Mouse (Mus musculus): ENCODE results near the gene Ppp6r2. TPM values are rescaled to one million over a fixed set of nuclear protein-coding genes. Genes with fewer than 3 reads are reported as not detected.

Ppp6r2 gene
- polyA plus RNA-seq, 1 experiment from 2014 or later, result 88.6 TPM

- under 1% methylated on average over 37 of the region's 37 CpGs for WGBS
- Histone ChIP-seq H3K4me2 (ENCODE audit: low read length) (peak within 1 kb of the TSS; percentile 86), H3K9me3 (ENCODE audit: control insufficient read depth, low read length) (no peaks in the 10 kb centered on the region), H3K4me1 (ENCODE audit: control insufficient read depth, insufficient read depth, low read length) (peaks cover 21% of the 10 kb centered on the region), H3K27me3 (ENCODE audit: control insufficient read depth, insufficient read depth, low read length) (no peaks in the 10 kb centered on the region), H3K36me3 (ENCODE audit: control insufficient read depth, insufficient read depth, low read length) (no peaks in the 10 kb centered on the region), H3K4me3 (replicated peaks; ENCODE audit: low read depth, low read length) (peak within 1 kb of the TSS; percentile 95), H3K9ac (replicated peaks; ENCODE audit: low read length) (peak within 1 kb of the TSS; percentile 84), H3K27ac (replicated peaks; ENCODE audit: low read depth, low read length) (peak within 1 kb of the TSS; percentile 72)
- ATAC-seq (ENCODE audit: low FRiP score, low TSS enrichment) (peak; percentile 100), DNase-seq (peak; percentile 98)
These were observed 103.9 kb downstream of the Ppp6r2 start, which contains the start of gene Sbf1 for GRCm38 (mm10) chr15:89315190-89315731. Sbf1 (minus strand) TSS chr15:89315311.

- no peak overlapping the region for H3K9ac ChIP-seq (replicated peaks; ENCODE audit: low read length)
- peaks cover 19% of the 10 kb centered on the region for H3K4me1 ChIP-seq (ENCODE audit: control insufficient read depth, insufficient read depth, low read length)
- H3K4me3 ChIP-seq (replicated peaks; ENCODE audit: low read depth, low read length), result no peak overlapping the region
- no peaks in the 10 kb centered on the region for H3K36me3 ChIP-seq (ENCODE audit: control insufficient read depth, insufficient read depth, low read length)
- H3K27ac ChIP-seq (replicated peaks; ENCODE audit: low read depth, low read length), result no peak overlapping the region
- 62% methylated on average over 11 of the region's 11 CpGs for WGBS
- ATAC-seq (ENCODE audit: low FRiP score, low TSS enrichment) (no peak), DNase-seq (no peak)
- H3K4me2 ChIP-seq (ENCODE audit: low read length), result no peak overlapping the region
- H3K27me3 ChIP-seq (ENCODE audit: control insufficient read depth, insufficient read depth, low read length), result no peaks in the 10 kb centered on the region
- no peaks in the 10 kb centered on the region for H3K9me3 ChIP-seq (ENCODE audit: control insufficient read depth, low read length)
These were observed 104.8 kb downstream of the Ppp6r2 start for GRCm38 (mm10) chr15:89316146-89316545.

GRCm38 (mm10) chr15:89321264-89321663 lies 109.9 kb downstream of the Ppp6r2 start:
- WGBS, result 80% methylated on average over 8 of the region's 8 CpGs
- no peak for DNase-seq
- Histone ChIP-seq H3K4me2 (ENCODE audit: low read length) (no peak overlapping the region), H3K4me3 (replicated peaks; ENCODE audit: low read depth, low read length) (no peak overlapping the region), H3K36me3 (ENCODE audit: control insufficient read depth, insufficient read depth, low read length) (no peaks in the 10 kb centered on the region), H3K9me3 (ENCODE audit: control insufficient read depth, low read length) (no peaks in the 10 kb centered on the region), H3K4me1 (ENCODE audit: control insufficient read depth, insufficient read depth, low read length) (no peaks in the 10 kb centered on the region), H3K27me3 (ENCODE audit: control insufficient read depth, insufficient read depth, low read length) (no peaks in the 10 kb centered on the region), H3K27ac (replicated peaks; ENCODE audit: low read depth, low read length) (no peak overlapping the region), H3K9ac (replicated peaks; ENCODE audit: low read length) (no peak overlapping the region)
- no peak for ATAC-seq (ENCODE audit: low FRiP score, low TSS enrichment)

GRCm38 (mm10) chr15:89322670-89323522 lies 111.5 kb downstream of the Ppp6r2 start, which contains the start of gene Adm2:
Adm2 (plus strand) TSS chr15:89322720.
- Histone ChIP-seq H3K4me3 (replicated peaks; ENCODE audit: low read depth, low read length) (no peak within 1 kb of the TSS), H3K4me1 (ENCODE audit: control insufficient read depth, insufficient read depth, low read length) (no peaks in the 10 kb centered on the region), H3K9me3 (ENCODE audit: control insufficient read depth, low read length) (no peaks in the 10 kb centered on the region), H3K9ac (replicated peaks; ENCODE audit: low read length) (no peak within 1 kb of the TSS), H3K27me3 (ENCODE audit: control insufficient read depth, insufficient read depth, low read length) (no peaks in the 10 kb centered on the region), H3K36me3 (ENCODE audit: control insufficient read depth, insufficient read depth, low read length) (no peaks in the 10 kb centered on the region), H3K27ac (replicated peaks; ENCODE audit: low read depth, low read length) (no peak within 1 kb of the TSS), H3K4me2 (ENCODE audit: low read length) (peak within 1 kb of the TSS; percentile 23; the same call in 1 of the 2 replicates)
- 7% methylated on average over 26 of the region's 26 CpGs for WGBS
- no peak for ATAC-seq (ENCODE audit: low FRiP score, low TSS enrichment)
- no peak for DNase-seq

GRCm38 (mm10) chr15:89323656-89324055 lies 112.3 kb downstream of the Ppp6r2 start:
- Histone ChIP-seq H3K4me2 (ENCODE audit: low read length) (no peak overlapping the region), H3K9ac (replicated peaks; ENCODE audit: low read length) (no peak overlapping the region), H3K4me3 (replicated peaks; ENCODE audit: low read depth, low read length) (no peak overlapping the region), H3K27ac (replicated peaks; ENCODE audit: low read depth, low read length) (no peak overlapping the region), H3K27me3 (ENCODE audit: control insufficient read depth, insufficient read depth, low read length) (no peaks in the 10 kb centered on the region), H3K9me3 (ENCODE audit: control insufficient read depth, low read length) (no peaks in the 10 kb centered on the region), H3K4me1 (ENCODE audit: control insufficient read depth, insufficient read depth, low read length) (no peaks in the 10 kb centered on the region), H3K36me3 (ENCODE audit: control insufficient read depth, insufficient read depth, low read length) (no peaks in the 10 kb centered on the region)
- ATAC-seq (ENCODE audit: low FRiP score, low TSS enrichment) (no peak), DNase-seq (no peak)
- 89% methylated on average over 4 of the region's 4 CpGs for WGBS

GRCm38 (mm10) chr15:89326441-89326840 lies 115.1 kb downstream of the Ppp6r2 start:
- Histone ChIP-seq H3K27me3 (ENCODE audit: control insufficient read depth, insufficient read depth, low read length) (no peaks in the 10 kb centered on the region), H3K9me3 (ENCODE audit: control insufficient read depth, low read length) (no peaks in the 10 kb centered on the region), H3K4me2 (ENCODE audit: low read length) (no peak overlapping the region), H3K4me3 (replicated peaks; ENCODE audit: low read depth, low read length) (no peak overlapping the region), H3K27ac (replicated peaks; ENCODE audit: low read depth, low read length) (no peak overlapping the region), H3K36me3 (ENCODE audit: control insufficient read depth, insufficient read depth, low read length) (no peaks in the 10 kb centered on the region), H3K9ac (replicated peaks; ENCODE audit: low read length) (no peak overlapping the region), H3K4me1 (ENCODE audit: control insufficient read depth, insufficient read depth, low read length) (no peaks in the 10 kb centered on the region)
- 66% methylated on average over 5 of the region's 5 CpGs for WGBS
- no peak for ATAC-seq (ENCODE audit: low FRiP score, low TSS enrichment)
- no peak for DNase-seq

- no peaks in the 10 kb centered on the region for H3K27me3 ChIP-seq (ENCODE audit: control insufficient read depth, insufficient read depth, low read length)
- H3K27ac ChIP-seq (replicated peaks; ENCODE audit: low read depth, low read length), result no peak within 1 kb of the TSS
- ATAC-seq (ENCODE audit: low FRiP score, low TSS enrichment) (no peak), DNase-seq (no peak)
- no peak within 1 kb of the TSS for H3K4me2 ChIP-seq (ENCODE audit: low read length)
- H3K36me3 ChIP-seq (ENCODE audit: control insufficient read depth, insufficient read depth, low read length), result no peaks in the 10 kb centered on the region
- no peak within 1 kb of the TSS for H3K9ac ChIP-seq (replicated peaks; ENCODE audit: low read length)
- H3K4me3 ChIP-seq (replicated peaks; ENCODE audit: low read depth, low read length), result no peak within 1 kb of the TSS
- H3K9me3 ChIP-seq (ENCODE audit: control insufficient read depth, low read length), result no peaks in the 10 kb centered on the region
- WGBS, result 90% methylated on average over 7 of the region's 7 CpGs
- H3K4me1 ChIP-seq (ENCODE audit: control insufficient read depth, insufficient read depth, low read length), result no peaks in the 10 kb centered on the region
These were observed 122.9 kb downstream of the Ppp6r2 start, which contains the start of gene Miox for GRCm38 (mm10) chr15:89334271-89334670. Miox (plus strand) TSS chr15:89334398.

GRCm38 (mm10) chr15:89334774-89335537 lies 123.6 kb downstream of the Ppp6r2 start:
- Histone ChIP-seq H3K9me3 (ENCODE audit: control insufficient read depth, low read length) (no peaks in the 10 kb centered on the region), H3K27ac (replicated peaks; ENCODE audit: low read depth, low read length) (no peak overlapping the region), H3K4me1 (ENCODE audit: control insufficient read depth, insufficient read depth, low read length) (no peaks in the 10 kb centered on the region), H3K4me2 (ENCODE audit: low read length) (no peak overlapping the region), H3K9ac (replicated peaks; ENCODE audit: low read length) (no peak overlapping the region), H3K27me3 (ENCODE audit: control insufficient read depth, insufficient read depth, low read length) (no peaks in the 10 kb centered on the region), H3K36me3 (ENCODE audit: control insufficient read depth, insufficient read depth, low read length) (no peaks in the 10 kb centered on the region), H3K4me3 (replicated peaks; ENCODE audit: low read depth, low read length) (no peak overlapping the region)
- ATAC-seq (ENCODE audit: low FRiP score, low TSS enrichment) (no peak), DNase-seq (no peak)
- 87% methylated on average over 17 of the region's 17 CpGs for whole genome bisulfite sequencing
